Mouse (Mus musculus) spleen, adult 2 months (tissue): Measurements from ENCODE around the gene Ccdc88c. TPM values are rescaled to one million over a fixed set of nuclear protein-coding genes. Genes with fewer than 3 reads are reported as not detected.

Source experiments
- DNase-seq, 2 experiments: peaks; one replicate each; pipeline versions ENCODE4 v3.0.0 to v3.0.0-alpha.2; 2012 to 2021; ENCODE audit warnings: low spot score in 2 of 2, low read depth in 1 of 2
- H3K27ac ChIP-seq: fragments of 200-500 bp; 2 replicates; pipeline ENCODE4 v1.5.1; 2012; ENCODE audit warnings: low read length, inconsistent platforms; ENCODE audit not compliant: insufficient read depth
- H3K27me3 ChIP-seq: fragments of 200-500 bp; 2 replicates; pipeline ENCODE4 v1.6.1; 2012; ENCODE audit warnings: mild to moderate bottlenecking, moderate library complexity, low read length, inconsistent platforms; ENCODE audit not compliant: control insufficient read depth, insufficient read depth
- H3K36me3 ChIP-seq: fragments of 200-500 bp; 2 replicates; pipeline ENCODE4 v1.6.1; 2012; ENCODE audit warnings: mild to moderate bottlenecking, low read length, inconsistent platforms; ENCODE audit not compliant: control insufficient read depth, insufficient read depth
- H3K4me1 ChIP-seq: fragments of 200-500 bp; 2 replicates; pipeline ENCODE4 v1.6.1; 2011; ENCODE audit warnings: inconsistent platforms; ENCODE audit not compliant: control insufficient read depth, insufficient read depth, insufficient read length
- H3K4me3 ChIP-seq: fragments of 200-500 bp; 2 replicates; pipeline ENCODE4 v1.5.1; 2011; ENCODE audit warnings: mild to moderate bottlenecking, inconsistent platforms; ENCODE audit not compliant: insufficient read depth, insufficient read length; ENCODE audit errors: extremely low read depth
- CTCF ChIP-seq: fragments of 200-500 bp; IDR thresholded peaks from 2 replicates; pipeline ENCODE4 v1.5.1; 2011; ENCODE audit warnings: mild to moderate bottlenecking, inconsistent platforms; ENCODE audit not compliant: insufficient read depth, insufficient read length, insufficient replicate concordance; ENCODE audit errors: extremely low read depth
- POLR2A ChIP-seq: fragments of 200-500 bp; IDR thresholded peaks from 2 replicates; pipeline ENCODE4 v1.6.1; 2011; ENCODE audit warnings: low read depth, low read length, inconsistent platforms
- WGBS: fragments of 180-500 bp; shearing (Covaris S2); methylation state at CpG from one replicate; pipeline ENCODE4 v1.1.7; 2018; 5-methylcytosine and 5-hydroxymethylcytosine counted together
- polyA plus RNA-seq: library from polyadenylated mRNA; depleted of rRNA; stranded (reverse); fragments of >200 nt; gene quantifications from 2 replicates; pipeline ENCODE4 v1.2.3, GENCODE M21; 2012

The Ccdc88c gene
- polyA plus RNA-seq, 1 experiment: 48.3 TPM

DNA sequence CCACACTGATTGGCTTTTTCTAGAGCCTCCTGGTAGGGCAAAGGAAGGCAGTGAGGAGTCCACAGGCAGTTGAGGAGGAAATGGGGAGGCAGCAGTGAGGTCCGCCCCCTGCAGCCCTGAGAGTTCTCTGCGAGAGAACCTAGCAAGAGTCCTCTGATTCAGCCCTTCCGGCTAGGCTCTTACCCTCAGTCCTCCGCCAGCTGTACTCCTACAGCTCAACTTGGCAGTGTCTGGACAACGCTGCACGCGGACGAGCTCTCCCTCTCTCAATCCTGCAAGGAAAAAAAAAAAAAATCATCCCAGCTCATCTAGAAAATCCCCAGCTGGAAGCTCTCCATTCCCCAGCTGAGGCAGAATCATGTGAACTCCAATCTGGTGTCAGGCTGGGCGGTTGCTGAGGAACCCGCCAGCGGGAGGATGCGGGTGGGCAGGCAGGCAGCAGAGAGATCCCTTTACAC is 141.0 kb downstream of the Ccdc88c start:
- Histone ChIP-seq H3K36me3 (no peaks in the 10 kb centered on the region), H3K4me1 (peaks cover 5% of the 10 kb centered on the region; the same call in 1 of the 2 replicates), H3K27me3 (no peaks in the 10 kb centered on the region), H3K27ac (peak overlapping the region; percentile 65), H3K4me3 (peak overlapping the region; percentile 19; the same call in 1 of the 2 replicates)
- TF ChIP-seq CTCF (no peak), POLR2A (no peak)
- WGBS: 23% methylated on average over 12 of the region's 12 CpGs
- peak in 1 of 2 experiments; percentile 28 for DNase-seq

DNA sequence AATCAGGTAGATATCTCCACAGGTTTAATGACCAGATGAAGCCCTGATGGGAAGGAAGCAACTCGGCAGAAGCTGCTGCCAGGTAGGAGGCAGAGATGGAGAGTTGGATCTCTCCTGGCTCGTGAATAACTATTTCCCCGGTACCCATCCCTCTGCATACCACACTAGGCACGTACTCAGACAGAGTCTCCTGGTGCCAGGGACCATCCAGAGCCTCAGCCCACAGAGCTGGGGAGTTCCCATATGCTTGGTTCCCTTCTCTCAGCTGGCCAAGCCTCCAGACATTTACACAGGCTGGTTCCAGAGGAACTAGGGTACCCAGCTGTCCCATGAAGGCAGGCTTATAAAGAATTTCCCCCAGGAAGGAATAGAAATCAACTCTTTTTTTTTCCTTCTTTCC is 142.0 kb downstream of the Ccdc88c start:
- TF ChIP-seq POLR2A (no peak), CTCF (no peak)
- DNase-seq: no peak
- Histone ChIP-seq H3K4me3 (peak overlapping the region; percentile 9; the same call in 1 of the 2 replicates), H3K27me3 (no peaks in the 10 kb centered on the region), H3K27ac (peak overlapping the region; percentile 12; the same call in 1 of the 2 replicates), H3K36me3 (no peaks in the 10 kb centered on the region), H3K4me1 (peaks cover 5% of the 10 kb centered on the region; the same call in 1 of the 2 replicates)
- WGBS: 88% methylated on average over 4 of the region's 4 CpGs

DNA sequence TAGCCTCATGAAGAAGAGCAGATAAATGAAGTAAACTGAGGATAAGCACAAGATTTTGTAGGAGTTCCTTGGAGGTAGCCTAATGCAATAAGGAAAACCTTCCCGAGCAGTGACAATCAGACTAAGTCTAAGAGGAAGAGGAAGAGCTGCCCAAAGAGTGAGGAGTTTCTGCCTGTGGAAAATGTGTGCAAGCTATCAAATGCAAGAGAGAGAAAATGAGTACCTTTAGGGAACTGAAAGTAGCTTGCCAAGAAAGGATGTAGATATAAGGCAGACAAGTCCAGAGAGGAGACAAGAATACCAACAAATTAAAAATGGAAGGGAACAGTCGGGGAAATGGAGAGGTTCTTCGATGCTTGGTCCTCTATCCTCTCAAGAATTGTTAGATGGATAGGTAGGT is 143.3 kb downstream of the Ccdc88c start:
- Histone ChIP-seq H3K27ac (no peak overlapping the region), H3K27me3 (no peaks in the 10 kb centered on the region), H3K4me3 (no peak overlapping the region), H3K4me1 (peaks cover 5% of the 10 kb centered on the region; the same call in 1 of the 2 replicates), H3K36me3 (no peaks in the 10 kb centered on the region)
- no peak for DNase-seq
- 66% methylated on average over 3 of the region's 3 CpGs for WGBS
- TF ChIP-seq CTCF (no peak), POLR2A (no peak)

DNA sequence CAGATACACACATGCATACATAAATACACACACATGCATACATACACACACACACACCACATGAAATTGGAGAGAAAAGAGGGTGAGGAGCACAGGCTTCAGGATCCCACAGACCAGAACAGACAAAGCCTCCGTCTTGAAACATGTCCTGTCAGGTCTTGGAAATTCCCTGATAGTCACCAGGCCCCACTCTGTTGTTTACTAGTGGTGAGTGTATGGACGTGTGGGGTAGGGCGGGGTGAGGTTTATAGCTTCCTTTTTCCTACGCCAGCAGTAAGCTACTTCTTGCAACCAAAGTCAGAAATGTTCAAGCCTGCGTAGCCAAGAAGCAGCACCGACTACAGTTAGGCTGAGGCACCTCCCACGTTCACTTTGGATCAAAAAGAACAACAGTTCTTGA is 145.7 kb downstream of the Ccdc88c start:
- TF ChIP-seq CTCF (no peak), POLR2A (no peak)
- H3K36me3 ChIP-seq: no peaks in the 10 kb centered on the region
- no peak overlapping the region for H3K4me3 ChIP-seq
- H3K27me3 ChIP-seq: no peaks in the 10 kb centered on the region
- whole genome bisulfite sequencing: 17% methylated on average over 7 of the region's 7 CpGs
- DNase-seq: peak; percentile 40 to 41
- H3K4me1 ChIP-seq: peaks cover 5% of the 10 kb centered on the region; the same call in 1 of the 2 replicates
- H3K27ac ChIP-seq: peak overlapping the region; percentile 51; the same call in 1 of the 2 replicates

DNA sequence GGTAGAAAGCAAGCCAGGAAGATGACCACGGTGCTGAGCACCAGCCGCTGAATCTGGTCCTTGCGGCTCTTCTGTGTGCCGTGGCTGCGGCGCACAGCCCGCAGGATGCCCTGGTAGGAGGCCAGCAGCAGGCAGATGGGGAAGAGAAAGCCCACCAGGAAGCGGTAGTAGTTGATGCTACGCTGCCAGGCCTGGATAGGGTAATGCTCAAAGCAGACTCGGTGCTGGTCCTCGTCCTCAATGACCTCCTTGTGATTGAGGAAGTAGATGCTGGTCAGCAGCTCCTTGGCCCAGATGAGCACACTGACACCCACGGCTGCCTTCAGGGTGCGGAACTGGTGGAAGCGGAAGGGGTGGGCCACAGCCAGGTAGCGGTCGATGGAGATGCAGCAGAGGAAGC is 150.3 kb downstream of the Ccdc88c start:
- TF ChIP-seq CTCF: no peak
- TF ChIP-seq POLR2A: no peak
- Histone ChIP-seq H3K36me3 (no peaks in the 10 kb centered on the region), H3K4me1 (peaks cover 3% of the 10 kb centered on the region; the same call in 1 of the 2 replicates), H3K4me3 (no peak overlapping the region), H3K27ac (no peak overlapping the region; the same call in 1 of the 2 replicates), H3K27me3 (no peaks in the 10 kb centered on the region)
- no peak for DNase-seq
- WGBS: 70% methylated on average over 16 of the region's 16 CpGs

DNA sequence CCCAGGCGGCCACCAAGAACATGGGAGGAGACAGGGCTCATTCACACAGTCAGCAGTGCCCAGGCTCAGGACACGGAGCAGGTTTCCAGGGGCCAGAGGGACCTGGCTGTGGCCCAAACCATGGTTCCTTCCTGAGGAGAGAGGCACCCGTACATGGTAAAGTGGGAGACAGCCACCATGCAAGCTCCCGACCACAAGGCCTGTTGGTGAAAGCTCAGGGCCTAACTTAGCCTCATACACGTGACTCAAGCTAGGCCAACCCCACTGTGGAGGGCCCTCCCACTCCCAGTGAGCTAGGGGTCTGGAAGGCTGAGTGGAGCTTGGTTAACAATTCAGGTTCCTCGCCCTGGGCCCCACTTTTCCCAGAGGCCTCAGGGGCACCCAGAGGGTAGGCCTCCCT is 150.9 kb downstream of the Ccdc88c start:
- H3K36me3 ChIP-seq: no peaks in the 10 kb centered on the region
- H3K4me3 ChIP-seq: no peak overlapping the region
- no peak for DNase-seq
- H3K27me3 ChIP-seq: no peaks in the 10 kb centered on the region
- H3K4me1 ChIP-seq: no peaks in the 10 kb centered on the region; the same call in 1 of the 2 replicates
- H3K27ac ChIP-seq: no peak overlapping the region; the same call in 1 of the 2 replicates
- 43% methylated on average over 6 of the region's 6 CpGs for WGBS
- no peak for TF ChIP-seq CTCF
- TF ChIP-seq POLR2A: no peak

DNA sequence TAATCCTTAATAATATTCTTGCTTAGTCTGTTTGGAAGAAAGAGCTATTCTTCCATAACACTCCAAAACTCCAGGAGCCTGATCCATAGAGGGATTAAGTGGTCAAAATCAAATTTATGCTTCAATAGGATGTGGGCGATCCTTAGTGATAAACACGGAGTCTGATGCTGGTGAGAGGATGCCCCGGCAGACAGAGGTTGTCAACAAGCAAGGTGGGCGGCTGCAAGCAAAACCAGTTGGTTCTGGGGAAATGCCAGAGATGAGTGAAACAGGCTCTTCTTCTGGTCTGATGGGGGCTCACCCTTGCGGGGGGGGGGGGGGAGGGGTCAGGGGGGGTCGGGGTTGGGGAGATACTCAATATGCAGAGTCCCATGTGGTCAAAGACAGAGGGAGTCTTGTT is 152.9 kb downstream of the Ccdc88c start:
- DNase-seq: no peak
- no peaks in the 10 kb centered on the region for H3K36me3 ChIP-seq
- H3K4me3 ChIP-seq: no peak overlapping the region
- no peaks in the 10 kb centered on the region for H3K27me3 ChIP-seq
- WGBS: 77% methylated on average over 6 of the region's 6 CpGs
- TF ChIP-seq CTCF (no peak), POLR2A (no peak)
- H3K4me1 ChIP-seq: no peaks in the 10 kb centered on the region; the same call in 1 of the 2 replicates
- no peak overlapping the region for H3K27ac ChIP-seq
